Comparison of ENCODE assay signal across 8 mouse cellular contexts in genomic region chr12:8498591-8499000, GRCm38 (mm10). TPM values are rescaled to one million over a fixed set of nuclear protein-coding genes. Genes with fewer than 3 reads are reported as not detected.
DNase-seq lines count a peak whose midpoint lies in the region; ATAC-seq lines count a peak whose summit lies in the region.

No protein-coding gene starts in this region.

- peak overlapping the region; percentile 97 for H3K4me3 ChIP-seq in heart, embryonic 10.5 days

- DNase-seq in ovary, adult 18-20 months (ENCODE audit: low spot score): peak; percentile 9
- no peak for DNase-seq in ovary, postnatal 10 days (ENCODE audit: low spot score)
- DNase-seq in brain, adult 2 months (ENCODE audit: low read depth, low spot score): peak; percentile 75
- DNase-seq in heart, embryonic 10.5 days (ENCODE audit: low spot score): peak; percentile 83
- DNase-seq in kidney, postnatal 25 days: peak; percentile 34 to 57
- DNase-seq in lung, postnatal 10 days: peak; percentile 74
- DNase-seq in right cerebral cortex, postnatal 36 days (ENCODE audit: low spot score in 2 of 2): peak; percentile 34 to 57

- no peaks in the 10 kb centered on the region for H3K27me3 ChIP-seq in heart, embryonic 10.5 days (ENCODE audit: insufficient read depth, poor library complexity, severe bottlenecking)

- WGBS in heart, embryonic 10.5 days: 2% methylated on average over 13 of the region's 13 CpGs

- H3K9me3 ChIP-seq in heart, embryonic 10.5 days: no peaks in the 10 kb centered on the region

- peak overlapping the region; percentile 100 for H3K27ac ChIP-seq in heart, embryonic 10.5 days

- no peak for ATAC-seq in megakaryocyte progenitor cell, adult 5-6 weeks (replicated peaks; ENCODE audit: poor library complexity)

- peaks cover 38% of the 10 kb centered on the region for H3K4me1 ChIP-seq in heart, embryonic 10.5 days

- H3K36me3 ChIP-seq in heart, embryonic 10.5 days: no peaks in the 10 kb centered on the region

RNA-seq across cellular contexts. Expression of gene Rhob, which starts 1.2 kb away (rescaled TPM):
- polyA plus RNA-seq in heart, embryonic 10.5 days (2016; fragmentation: Nextera tagmentation; extraction: Ambion mirVana): 33.7 and 42.1 TPM in 2 replicates
- total RNA-seq in megakaryocyte progenitor cell, adult 5-6 weeks (2015): 112 and 160 TPM in 2 replicates
- total RNA-seq in megakaryocyte progenitor cell, adult 5-6 weeks (2017): 50.4 and 64.6 TPM in 2 replicates
